Mouse (Mus musculus) ES-E14 (cell line): ENCODE measurements around the gene Dpf3. TPM values are rescaled to one million over a fixed set of nuclear protein-coding genes. Genes with fewer than 3 reads are reported as not detected.

Experiments used
- DNase-seq: peaks from one replicate; pipeline ENCODE4 v3.0.0-alpha.2; 2013; ENCODE audit warnings: low read depth, low spot score
- H3K27ac ChIP-seq: 2 replicates; pipeline ENCODE4 v1.5.1; 2012; ENCODE audit warnings: low read depth, mild to moderate bottlenecking, low read length, moderate library complexity, mixed read lengths; ENCODE audit not compliant: poor library complexity, insufficient read depth, severe bottlenecking
- H3K36me3 ChIP-seq: 2 replicates; pipeline ENCODE4 v1.6.1; 2012; ENCODE audit warnings: mild to moderate bottlenecking, low read length, moderate library complexity, mixed read lengths; ENCODE audit not compliant: control insufficient read depth, poor library complexity, insufficient read depth, severe bottlenecking
- H3K4me1 ChIP-seq, 2 experiments: fragments of 150-350 bp in 1 of 2; sonication (generic) in 1 of 2; 2 replicates each; pipeline ENCODE4 v1.6.1; 2012; ENCODE audit warnings: low read length in 2 of 2, mild to moderate bottlenecking in 1 of 2, mixed read lengths in 1 of 2; ENCODE audit not compliant: control insufficient read depth in 2 of 2, insufficient read depth in 2 of 2, poor library complexity in 1 of 2
- H3K4me3 ChIP-seq, 2 experiments: fragments of 150-350 bp in 1 of 2; sonication (generic) in 1 of 2; 2 replicates each; pipeline ENCODE4 v1.5.1; 2012; ENCODE audit warnings: low read length in 2 of 2, low read depth in 1 of 2, mild to moderate bottlenecking in 1 of 2, mixed read lengths in 1 of 2; ENCODE audit not compliant: insufficient read depth in 1 of 2, poor library complexity in 1 of 2, severe bottlenecking in 1 of 2
- H3K9ac ChIP-seq: 2 replicates; pipeline ENCODE4 v1.6.1; 2012; ENCODE audit warnings: low read depth, mild to moderate bottlenecking, low read length, mixed read lengths; ENCODE audit not compliant: poor library complexity, insufficient read depth, severe bottlenecking
- H3K9me3 ChIP-seq: fragments of 150-350 bp; sonication (generic); 2 replicates; pipeline ENCODE4 v1.6.1; 2012; ENCODE audit warnings: low read depth, mild to moderate bottlenecking, low read length; ENCODE audit not compliant: control insufficient read depth, insufficient read depth
- CHD2 ChIP-seq: IDR thresholded peaks from 2 replicates; pipeline ENCODE4 v1.6.1; 2014; ENCODE audit warnings: mild to moderate bottlenecking, low read depth, low read length, inconsistent platforms
- HCFC1 ChIP-seq: IDR thresholded peaks from 2 replicates; pipeline ENCODE4 v1.6.1; 2012; ENCODE audit warnings: low read length, inconsistent platforms, borderline replicate concordance; ENCODE audit not compliant: insufficient read depth
- MAFK ChIP-seq: IDR thresholded peaks from 2 replicates; pipeline ENCODE4 v1.6.1; 2014; ENCODE audit warnings: mild to moderate bottlenecking, low read depth, low read length, inconsistent platforms; ENCODE audit not compliant: insufficient read depth
- ZC3H11A ChIP-seq: IDR thresholded peaks from 2 replicates; pipeline ENCODE4 v1.6.1; 2012; ENCODE audit warnings: low read depth, mild to moderate bottlenecking, inconsistent platforms, low read length, borderline replicate concordance
- ZNF384 ChIP-seq: IDR thresholded peaks from 2 replicates; pipeline ENCODE4 v1.6.1; 2012; ENCODE audit warnings: low read depth, low read length, inconsistent platforms
- in situ Hi-C, 2 experiments: fragments of 600-800 bp; cut with MboI; formaldehyde crosslinking; loops; one replicate each; pipeline ENCODE4 v1.15.1; 2025; ENCODE audit warnings: low sequenced_read_pairs in 2 of 2, inconsistent platforms in 1 of 2; ENCODE audit not compliant: unreplicated experiment in 2 of 2
- total RNA-seq: library from RNA; depleted of rRNA; stranded (reverse); fragments of 300-350 nt; gene quantifications from 2 replicates; pipeline ENCODE4 v1.2.3, GENCODE M21; 2012

Dpf3 gene
- total RNA-seq, 1 experiment: 1.4 TPM

- H3K36me3 ChIP-seq: no peaks in the 10 kb centered on the region
- no peak overlapping the region for H3K27ac ChIP-seq
- no peak for TF ChIP-seq HCFC1
- no peak for TF ChIP-seq CHD2
- no peak for TF ChIP-seq ZC3H11A
- no peak for TF ChIP-seq ZNF384
- TF ChIP-seq MAFK: no peak
- no peak overlapping the region for H3K4me3 ChIP-seq
- H3K4me1 ChIP-seq: no peaks in the 10 kb centered on the region
- in situ Hi-C loops: no loop called here
- no peak for DNase-seq
- H3K9ac ChIP-seq: no peak overlapping the region
- no peaks in the 10 kb centered on the region for H3K9me3 ChIP-seq
Observed at GRCm38 (mm10) chr12:83479140-83479539, 8.4 kb downstream of the Dpf3 start.

- DNase-seq: no peak
- Histone ChIP-seq H3K4me1 (no peaks in the 10 kb centered on the region), H3K36me3 (no peaks in the 10 kb centered on the region), H3K27ac (no peak overlapping the region), H3K9me3 (no peaks in the 10 kb centered on the region), H3K4me3 (no peak overlapping the region), H3K9ac (no peak overlapping the region)
- no peak for TF ChIP-seq ZNF384
- TF ChIP-seq HCFC1: no peak
- TF ChIP-seq CHD2: no peak
- no peak for TF ChIP-seq MAFK
- no peak for TF ChIP-seq ZC3H11A
- in situ Hi-C loops: no loop called here
Observed at GRCm38 (mm10) chr12:83476277-83476676, 11.2 kb downstream of the Dpf3 start.

GRCm38 (mm10) chr12:83475419-83475818 lies 12.1 kb downstream of the Dpf3 start:
- Histone ChIP-seq H3K4me1 (no peaks in the 10 kb centered on the region), H3K9me3 (no peaks in the 10 kb centered on the region), H3K4me3 (no peak overlapping the region), H3K36me3 (no peaks in the 10 kb centered on the region), H3K27ac (no peak overlapping the region), H3K9ac (no peak overlapping the region)
- in situ Hi-C loops: no loop called here
- TF ChIP-seq HCFC1: no peak
- no peak for TF ChIP-seq ZNF384
- no peak for TF ChIP-seq MAFK
- TF ChIP-seq CHD2: no peak
- TF ChIP-seq ZC3H11A: no peak
- no peak for DNase-seq

- in situ Hi-C loops: no loop called here
- Histone ChIP-seq H3K4me1 (no peaks in the 10 kb centered on the region), H3K27ac (no peak overlapping the region), H3K9me3 (no peaks in the 10 kb centered on the region), H3K36me3 (no peaks in the 10 kb centered on the region), H3K4me3 (no peak overlapping the region), H3K9ac (no peak overlapping the region)
- TF ChIP-seq CHD2: no peak
- no peak for TF ChIP-seq ZNF384
- no peak for TF ChIP-seq HCFC1
- no peak for TF ChIP-seq ZC3H11A
- TF ChIP-seq MAFK: no peak
- DNase-seq: no peak
Observed at GRCm38 (mm10) chr12:83473987-83474600, 13.4 kb downstream of the Dpf3 start.
